Mouse (Mus musculus) cortical plate, adult 2 months (tissue): ENCODE data around the gene Crim1.

Experiments
- CTCF ChIP-seq: fragments of 200-500 bp; IDR thresholded peaks from 2 replicates; pipeline ENCODE4 v1.5.1; 2011; ENCODE audit warnings: mild to moderate bottlenecking, control low read depth, low read length; ENCODE audit not compliant: insufficient read depth; ENCODE audit errors: extremely low read depth
- POLR2A ChIP-seq: fragments of 200-500 bp; IDR thresholded peaks from 2 replicates; pipeline ENCODE4 v1.6.1; 2011; ENCODE audit warnings: mild to moderate bottlenecking, low read length, control low read depth; ENCODE audit not compliant: insufficient read depth; ENCODE audit errors: extremely low read depth

GRCm38 (mm10) chr17:78198820-78199219 lies 1.2 kb upstream of the Crim1 start:
- TF ChIP-seq CTCF, result no peak
- TF ChIP-seq POLR2A, result no peak
